In genomic region chr10:25331321-25332049, GRCm38 (mm10) we compare ENCODE assay signal across 11 mouse cellular contexts. TPM values are rescaled to one million over a fixed set of nuclear protein-coding genes. Genes with fewer than 3 reads are reported as not detected.
DNase-seq lines count a peak whose midpoint lies in the region; ATAC-seq and TF ChIP-seq lines count a peak whose summit lies in the region.
"Had no signal": no experiment of that assay in that cellular context is flagged by ENCODE, and none has a peak within 500 bp of the region (broad histone marks: within the 10 kb centered on the region; RNA-seq: fewer than 3 reads in every experiment).

No protein-coding gene starts in this region.

- DNase-seq in heart, adult 11 months = peak; percentile 96
- DNase-seq in right cerebral cortex, adult 18-20 months = peak; percentile 3
- DNase-seq in right cerebral cortex, postnatal 25 days = no peak
- peak; percentile 61 for DNase-seq in lung, embryonic 14.5 days
- DNase-seq in thymus, postnatal 36 days = no peak
- DNase-seq in ovary, postnatal 36 days (ENCODE audit: low spot score) = no peak
- no peak for DNase-seq in spleen, adult 12 weeks (ENCODE audit: low spot score)

- no peak overlapping the region for H3K4me3 ChIP-seq in heart, embryonic 12.5 days
- no peak overlapping the region for H3K4me3 ChIP-seq in lung, embryonic 14.5 days (ENCODE audit: low read depth, low read length)
- H3K4me3 ChIP-seq: embryonic facial prominence, embryonic 15.5 days had no signal

- no peak overlapping the region for H3K9ac ChIP-seq in heart, embryonic 12.5 days
- H3K9ac ChIP-seq in lung, embryonic 14.5 days = no peak overlapping the region
- H3K9ac ChIP-seq: embryonic facial prominence, embryonic 15.5 days; liver, embryonic 14.5 days had no signal

- 0 out of 2 replicates have a peak, but pooled peaks cover 4% of the 10 kb centered on the region for H3K9me3 ChIP-seq in heart, embryonic 12.5 days (replicated peaks)
- H3K9me3 ChIP-seq in lung, embryonic 14.5 days (ENCODE audit: low read depth, low read length) = no peaks in the 10 kb centered on the region
- H3K9me3 ChIP-seq: embryonic facial prominence, embryonic 15.5 days; G1E had no signal

- ATAC-seq in heart, embryonic 12.5 days (ENCODE audit: insufficient number of reproducible peaks, low FRiP score) = no peak
- peak; percentile 43 for ATAC-seq in lung, embryonic 14.5 days (ENCODE audit: insufficient read depth)

- TF ChIP-seq CTCF in lung, embryonic 14.5 days (IDR thresholded peaks at IDR 0.05; ENCODE audit: low read depth) = no peak

- H3K4me2 ChIP-seq in heart, embryonic 12.5 days = no peak overlapping the region
- H3K4me2 ChIP-seq in lung, embryonic 14.5 days = no peak overlapping the region
- H3K4me2 ChIP-seq: embryonic facial prominence, embryonic 15.5 days had no signal

- H3K4me1 ChIP-seq in heart, embryonic 12.5 days (replicated peaks) = no peaks in the 10 kb centered on the region; the same call in 1 of the 2 replicates
- H3K4me1 ChIP-seq in lung, embryonic 14.5 days (ENCODE audit: insufficient read depth) = 0 out of 2 replicates have a peak, but pooled peaks cover 5% of the 10 kb centered on the region

- H3K36me3 ChIP-seq in heart, embryonic 12.5 days = no peaks in the 10 kb centered on the region
- no peaks in the 10 kb centered on the region for H3K36me3 ChIP-seq in lung, embryonic 14.5 days (ENCODE audit: insufficient read depth)
- H3K36me3 ChIP-seq: embryonic facial prominence, embryonic 15.5 days; G1E had no signal

- H3K27ac ChIP-seq in heart, embryonic 12.5 days (ENCODE audit: poor library complexity, severe bottlenecking) = no peak overlapping the region
- peak overlapping the region; percentile 73; the same call in 1 of the 2 replicates for H3K27ac ChIP-seq in lung, embryonic 14.5 days (ENCODE audit: low read depth)
- H3K27ac ChIP-seq: embryonic facial prominence, embryonic 15.5 days; liver, embryonic 14.5 days had no signal

- H3K27me3 ChIP-seq in heart, embryonic 12.5 days (replicated peaks) = no peaks in the 10 kb centered on the region
- no peaks in the 10 kb centered on the region for H3K27me3 ChIP-seq in lung, embryonic 14.5 days (ENCODE audit: insufficient read depth, low read length)
- H3K27me3 ChIP-seq: embryonic facial prominence, embryonic 15.5 days had no signal

- WGBS in heart, embryonic 12.5 days = 61% methylated on average over 9 of the region's 9 CpGs
- WGBS in lung, embryonic 14.5 days = 49% methylated on average over 9 of the region's 9 CpGs

RNA-seq across cellular contexts. Expression of gene Akap7, which starts 23.8 kb away (rescaled TPM):
- 38.3 and 38.6 TPM in 2 replicates for polyA plus RNA-seq in heart, embryonic 12.5 days (2016; fragmentation: Nextera tagmentation; extraction: Ambion mirVana)
- 27.7 and 29.6 TPM in 2 replicates for polyA plus RNA-seq in lung, embryonic 14.5 days (2014; fragmentation: Nextera tagmentation; extraction: Ambion mirVana)
- polyA plus RNA-seq: G1E had no signal

RNA-seq across cellular contexts. Expression of gene Epb41l2, which starts 28.1 kb away (rescaled TPM):
- 61.4 and 64.3 TPM in 2 replicates for polyA plus RNA-seq in heart, embryonic 12.5 days (2016; fragmentation: Nextera tagmentation; extraction: Ambion mirVana)
- polyA plus RNA-seq in lung, embryonic 14.5 days (2014; fragmentation: Nextera tagmentation; extraction: Ambion mirVana) = 104 and 105 TPM in 2 replicates
- polyA plus RNA-seq: G1E had no signal

Comparison
In these comparisons a context has a peak if more than half of its experiments do, and no peak if none do; other contexts are left out.
1. DNase-seq: peak in heart, adult 11 months (single experiment), right cerebral cortex, adult 18-20 months (single experiment) and lung, embryonic 14.5 days (single experiment); none in right cerebral cortex, postnatal 25 days (single experiment), thymus, postnatal 36 days (0 of 2), ovary, postnatal 36 days (single experiment) and spleen, adult 12 weeks (single experiment).